Mouse (Mus musculus) limb, embryonic 11.5 days (tissue): ENCODE results near the gene Rnf19b. TPM values are rescaled to one million over a fixed set of nuclear protein-coding genes. Genes with fewer than 3 reads are reported as not detected.
A peak's percentile ranks its signal among the peaks of the same experiment; 100 is the strongest.

Experiments used
- ATAC-seq: fragments of 200-750 bp; cut with Nextera tagmentation; 2 replicates; pipeline ENCODE4 v1.8.0; 2017; ENCODE audit warnings: low read depth; ENCODE audit not compliant: insufficient number of reproducible peaks, low FRiP score, low TSS enrichment
- DNase-seq: peaks from one replicate; pipeline ENCODE4 v3.0.0-alpha.2; 2015; ENCODE audit warnings: low spot score
- H3K27ac ChIP-seq: fragments of 300-500 bp; sonication (generic); replicated peaks from 2 replicates; pipeline ENCODE4 v1.5.1; 2014; ENCODE audit warnings: low read depth, mild to moderate bottlenecking, low read length
- H3K27me3 ChIP-seq: fragments of 300-500 bp; sonication (generic); 2 replicates; pipeline ENCODE4 v1.6.1; 2014; ENCODE audit warnings: mild to moderate bottlenecking, low read length, mixed read lengths; ENCODE audit not compliant: control insufficient read depth, insufficient read depth
- H3K36me3 ChIP-seq: fragments of 300-500 bp; sonication (generic); 2 replicates; pipeline ENCODE4 v1.6.1; 2014; ENCODE audit warnings: mild to moderate bottlenecking, low read length, moderate library complexity, mixed read lengths; ENCODE audit not compliant: control insufficient read depth, insufficient read depth
- H3K4me1 ChIP-seq: fragments of 300-500 bp; sonication (generic); 2 replicates; pipeline ENCODE4 v1.6.1; 2014; ENCODE audit warnings: low read length, mixed read lengths; ENCODE audit not compliant: control insufficient read depth, insufficient read depth
- H3K4me2 ChIP-seq: fragments of 300-500 bp; sonication (generic); 2 replicates; pipeline ENCODE4 v1.6.1; 2014; ENCODE audit warnings: low read depth, mild to moderate bottlenecking, moderate library complexity; ENCODE audit not compliant: severe bottlenecking
- H3K4me3 ChIP-seq: fragments of 300-500 bp; sonication (generic); 2 replicates; pipeline ENCODE4 v1.5.1; 2014; ENCODE audit warnings: low read depth, low read length
- H3K9ac ChIP-seq: fragments of 300-500 bp; sonication (generic); 2 replicates; pipeline ENCODE4 v1.6.1; 2014; ENCODE audit warnings: mild to moderate bottlenecking, low read length
- H3K9me3 ChIP-seq: fragments of 300-500 bp; sonication (generic); 2 replicates; pipeline ENCODE4 v1.6.1; 2016; ENCODE audit warnings: low read length; ENCODE audit not compliant: control insufficient read depth
- WGBS: fragments of 180-500 bp; shearing (Covaris S2); extraction: QIAGEN DNeasy Blood & Tissue Kit; methylation state at CpG from one replicate; pipeline ENCODE4 v1.1.7; 2014; 5-methylcytosine and 5-hydroxymethylcytosine counted together
- polyA plus RNA-seq: library from polyadenylated mRNA; unstranded; fragments of >200 nt; fragmentation: Nextera tagmentation; extraction: Ambion mirVana; gene quantifications from 2 replicates; pipeline ENCODE4 v1.2.1, GENCODE M21; 2014

The Rnf19b gene
- 9.6 and 9.8 TPM in 2 replicates for polyA plus RNA-seq

GRCm38 (mm10) chr4:129058207-129059092 is at the start of gene Rnf19b:
Gene Rnf19b, plus strand, starts transcription at chr4:129058271.
- H3K4me2 ChIP-seq = peak within 1 kb of the TSS; percentile 96
- H3K4me3 ChIP-seq = peak within 1 kb of the TSS; percentile 66
- no peaks in the 10 kb centered on the region for H3K36me3 ChIP-seq
- H3K9ac ChIP-seq = peak within 1 kb of the TSS; percentile 87
- 0% methylated on average over 50 of the region's 107 CpGs for WGBS
- no peaks in the 10 kb centered on the region for H3K9me3 ChIP-seq
- H3K27me3 ChIP-seq = no peaks in the 10 kb centered on the region
- DNase-seq (peak; percentile 69), ATAC-seq (peak; percentile 86)
- peak within 1 kb of the TSS; percentile 73 for H3K27ac ChIP-seq
- peaks cover 10% of the 10 kb centered on the region for H3K4me1 ChIP-seq

GRCm38 (mm10) chr4:129008672-129009071 is 49.4 kb upstream of the Rnf19b start:
- no peak overlapping the region for H3K4me3 ChIP-seq
- no peaks in the 10 kb centered on the region for H3K4me1 ChIP-seq
- no peaks in the 10 kb centered on the region for H3K27me3 ChIP-seq
- no peak overlapping the region for H3K27ac ChIP-seq
- peaks cover 14% of the 10 kb centered on the region; the same call in 1 of the 2 replicates for H3K36me3 ChIP-seq
- no peak overlapping the region for H3K9ac ChIP-seq
- H3K9me3 ChIP-seq = no peaks in the 10 kb centered on the region
- DNase-seq (no peak), ATAC-seq (no peak)
- 79% methylated on average over 3 of the region's 3 CpGs for WGBS
- H3K4me2 ChIP-seq = no peak overlapping the region

DNA sequence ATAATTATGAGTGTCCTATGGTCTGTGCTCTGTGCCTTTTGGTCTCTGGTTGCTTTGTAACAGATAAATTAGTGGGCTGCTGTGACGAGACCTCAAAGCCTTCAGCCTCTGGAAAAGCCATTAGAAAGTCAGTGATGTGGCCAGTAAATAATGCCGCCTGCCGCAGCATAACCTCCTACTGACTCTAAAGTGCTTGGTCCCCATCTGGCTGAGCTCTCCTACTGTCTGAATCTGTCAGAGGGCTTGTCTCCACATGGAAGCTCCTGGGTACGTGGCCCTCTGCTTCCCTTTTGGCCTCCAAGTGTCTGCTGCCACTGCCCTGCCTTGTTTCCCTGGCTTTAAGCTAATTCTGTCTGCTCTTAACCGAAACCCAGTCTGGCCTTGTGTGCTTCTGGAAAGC is 48.5 kb upstream of the Rnf19b start:
- 41% methylated on average over 5 of the region's 5 CpGs for WGBS
- ATAC-seq (no peak), DNase-seq (no peak)
- Histone ChIP-seq H3K9me3 (no peaks in the 10 kb centered on the region), H3K27me3 (no peaks in the 10 kb centered on the region), H3K36me3 (peaks cover 11% of the 10 kb centered on the region; the same call in 1 of the 2 replicates), H3K4me3 (no peak overlapping the region), H3K4me1 (no peaks in the 10 kb centered on the region), H3K27ac (no peak overlapping the region), H3K9ac (no peak overlapping the region), H3K4me2 (no peak overlapping the region)

- no peaks in the 10 kb centered on the region for H3K9me3 ChIP-seq
- no peaks in the 10 kb centered on the region for H3K4me1 ChIP-seq
- H3K4me2 ChIP-seq = no peak overlapping the region
- WGBS = 66% methylated on average over 15 of the region's 15 CpGs
- H3K27ac ChIP-seq = no peak overlapping the region
- no peaks in the 10 kb centered on the region for H3K27me3 ChIP-seq
- no peak for ATAC-seq
- no peak overlapping the region for H3K9ac ChIP-seq
- no peak overlapping the region for H3K4me3 ChIP-seq
- peaks cover 8% of the 10 kb centered on the region; the same call in 1 of the 2 replicates for H3K36me3 ChIP-seq
- no peak for DNase-seq
Measured at GRCm38 (mm10) chr4:129011604-129012121, 46.4 kb upstream of the Rnf19b start.

DNA sequence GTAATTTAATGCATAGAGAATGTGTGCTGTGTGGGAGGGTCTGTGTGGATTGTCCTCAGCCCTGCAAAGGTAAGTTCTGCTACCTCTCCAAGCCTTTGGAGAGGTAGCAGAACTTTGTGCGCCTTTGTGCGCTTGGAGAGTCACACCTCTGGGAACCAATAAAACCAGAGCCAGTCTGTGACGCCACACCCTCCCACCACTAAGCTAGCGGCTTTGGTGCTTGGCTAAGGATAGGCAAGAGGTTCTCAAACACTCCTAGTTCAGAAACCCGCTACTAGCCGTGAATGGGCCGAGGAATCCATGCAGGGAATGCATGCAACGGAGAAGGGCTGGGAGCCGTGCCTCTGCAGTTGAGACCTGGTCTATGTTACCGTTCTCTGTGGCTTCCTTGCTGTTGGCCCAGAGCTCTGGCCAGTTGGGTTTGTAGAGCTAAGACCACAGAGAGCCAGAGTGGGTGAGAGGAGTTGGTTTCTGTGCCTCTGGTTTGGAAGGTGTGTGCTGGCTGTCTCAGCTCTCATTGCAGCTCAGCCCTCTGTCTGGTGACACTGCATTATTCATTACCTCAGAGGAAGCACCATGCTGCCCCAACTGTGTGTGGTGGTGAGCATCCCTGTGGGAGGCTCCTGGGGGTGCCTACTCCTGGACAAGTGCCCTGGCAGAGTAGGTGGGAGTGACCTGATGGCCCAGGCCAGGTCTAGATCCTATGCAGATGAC is 44.8 kb upstream of the Rnf19b start:
- no peak for ATAC-seq
- WGBS = 48% methylated on average over 10 of the region's 10 CpGs
- Histone ChIP-seq H3K4me3 (no peak overlapping the region), H3K4me1 (no peaks in the 10 kb centered on the region), H3K4me2 (no peak overlapping the region), H3K36me3 (peaks cover 2% of the 10 kb centered on the region; the same call in 1 of the 2 replicates), H3K9me3 (no peaks in the 10 kb centered on the region), H3K9ac (no peak overlapping the region), H3K27ac (no peak overlapping the region), H3K27me3 (no peaks in the 10 kb centered on the region)
- no peak for DNase-seq

GRCm38 (mm10) chr4:129016329-129016728 is 41.7 kb upstream of the Rnf19b start:
- H3K4me2 ChIP-seq = no peak overlapping the region
- H3K9me3 ChIP-seq = no peaks in the 10 kb centered on the region
- H3K27me3 ChIP-seq = no peaks in the 10 kb centered on the region
- no peaks in the 10 kb centered on the region for H3K4me1 ChIP-seq
- 37% methylated on average over 4 of the region's 4 CpGs for WGBS
- H3K9ac ChIP-seq = no peak overlapping the region
- H3K4me3 ChIP-seq = no peak overlapping the region
- ATAC-seq (no peak), DNase-seq (no peak)
- no peak overlapping the region for H3K27ac ChIP-seq
- no peaks in the 10 kb centered on the region for H3K36me3 ChIP-seq

DNA sequence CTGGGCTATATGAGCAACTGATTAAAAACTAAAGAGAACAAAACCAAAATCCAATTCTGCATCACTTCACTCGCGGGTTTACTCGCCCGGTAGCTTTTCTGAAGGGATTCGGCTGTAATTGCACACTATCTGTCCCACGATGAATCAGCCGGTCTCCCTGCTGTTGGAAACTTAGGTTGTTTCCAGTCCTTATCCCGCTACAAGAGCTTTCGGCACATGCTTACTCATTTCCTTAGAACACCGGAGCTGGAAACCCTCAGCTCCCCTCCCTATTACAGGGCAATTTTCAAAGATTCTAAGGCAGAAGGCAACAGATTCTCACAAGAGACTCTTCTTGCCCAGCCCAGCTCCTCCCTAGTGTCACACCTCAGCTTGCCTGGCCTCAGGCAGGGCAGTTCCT is 40.9 kb upstream of the Rnf19b start:
- WGBS = 86% methylated on average over 10 of the region's 10 CpGs
- H3K4me1 ChIP-seq = no peaks in the 10 kb centered on the region
- H3K27ac ChIP-seq = no peak overlapping the region
- H3K9ac ChIP-seq = no peak overlapping the region
- H3K27me3 ChIP-seq = no peaks in the 10 kb centered on the region
- H3K36me3 ChIP-seq = no peaks in the 10 kb centered on the region
- DNase-seq (no peak), ATAC-seq (no peak)
- H3K4me2 ChIP-seq = no peak overlapping the region
- no peaks in the 10 kb centered on the region for H3K9me3 ChIP-seq
- H3K4me3 ChIP-seq = no peak overlapping the region

GRCm38 (mm10) chr4:129018788-129019435 is 39.2 kb upstream of the Rnf19b start:
- Histone ChIP-seq H3K9ac (no peak overlapping the region), H3K27me3 (no peaks in the 10 kb centered on the region), H3K4me1 (no peaks in the 10 kb centered on the region), H3K4me2 (no peak overlapping the region), H3K27ac (no peak overlapping the region), H3K36me3 (no peaks in the 10 kb centered on the region), H3K9me3 (no peaks in the 10 kb centered on the region), H3K4me3 (no peak overlapping the region)
- DNase-seq (no peak), ATAC-seq (no peak)
- 90% methylated on average over 9 of the region's 9 CpGs for WGBS
